Mouse (Mus musculus) testis, adult 10 weeks (tissue): ENCODE data around the gene Sec24a. TPM values are rescaled to one million over a fixed set of nuclear protein-coding genes. Genes with fewer than 3 reads are reported as not detected.

ENCODE experiments used
- polyA plus RNA-seq: library from polyadenylated mRNA; stranded (reverse); fragments of 350-450 nt; fragmentation: Illumina TruSeq; extraction: RNeasy Lipid Tissue Mini Kit (QIAGEN cat#74804); gene quantifications from one replicate; pipeline ENCODE4 v1.2.3, GENCODE M21; 2014; ENCODE audit warnings: low read depth, low replicate concordance

Sec24a gene
- polyA plus RNA-seq = 25.4 TPM

DNA sequence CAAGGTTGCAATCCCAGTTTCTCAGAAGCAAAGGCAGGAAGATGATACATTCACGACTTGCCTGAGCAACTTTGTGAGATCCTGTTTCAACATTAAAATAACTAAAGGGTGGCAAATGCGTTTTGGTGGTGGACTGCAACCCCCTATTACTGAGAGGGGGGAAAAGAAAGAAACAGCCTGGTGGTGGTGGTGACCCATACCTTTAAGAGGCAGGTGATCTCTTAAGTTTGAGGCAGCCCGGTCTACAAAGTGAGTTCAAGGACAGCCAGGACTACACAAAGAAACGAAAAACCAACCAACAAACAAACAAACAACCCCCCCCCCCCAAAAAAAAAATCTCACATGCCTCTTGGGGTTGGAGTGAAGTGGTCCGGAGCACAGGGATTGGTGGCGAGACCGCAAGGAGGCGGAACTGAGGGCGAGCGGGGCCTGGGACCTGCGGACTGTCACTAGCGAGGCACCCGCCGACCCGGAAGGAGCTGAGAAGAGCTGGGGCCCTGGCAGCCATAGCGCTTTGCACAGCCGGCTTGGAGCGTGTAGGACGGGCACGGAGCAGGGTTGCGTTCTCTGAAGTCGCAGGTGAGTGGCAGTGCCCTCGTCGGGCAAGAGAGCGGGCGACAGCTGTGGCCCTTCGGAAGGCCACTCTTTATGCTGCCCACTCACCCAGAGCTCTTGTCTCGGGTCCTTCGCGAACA is at the start of gene Sec24a, which contains the start of gene Sar1b:
TSS of gene Sec24a (minus strand) at position 422 of the 695 bp plus-strand sequence.
TSS of gene Sar1b (plus strand) at position 475 of the 695 bp plus-strand sequence.

DNA sequence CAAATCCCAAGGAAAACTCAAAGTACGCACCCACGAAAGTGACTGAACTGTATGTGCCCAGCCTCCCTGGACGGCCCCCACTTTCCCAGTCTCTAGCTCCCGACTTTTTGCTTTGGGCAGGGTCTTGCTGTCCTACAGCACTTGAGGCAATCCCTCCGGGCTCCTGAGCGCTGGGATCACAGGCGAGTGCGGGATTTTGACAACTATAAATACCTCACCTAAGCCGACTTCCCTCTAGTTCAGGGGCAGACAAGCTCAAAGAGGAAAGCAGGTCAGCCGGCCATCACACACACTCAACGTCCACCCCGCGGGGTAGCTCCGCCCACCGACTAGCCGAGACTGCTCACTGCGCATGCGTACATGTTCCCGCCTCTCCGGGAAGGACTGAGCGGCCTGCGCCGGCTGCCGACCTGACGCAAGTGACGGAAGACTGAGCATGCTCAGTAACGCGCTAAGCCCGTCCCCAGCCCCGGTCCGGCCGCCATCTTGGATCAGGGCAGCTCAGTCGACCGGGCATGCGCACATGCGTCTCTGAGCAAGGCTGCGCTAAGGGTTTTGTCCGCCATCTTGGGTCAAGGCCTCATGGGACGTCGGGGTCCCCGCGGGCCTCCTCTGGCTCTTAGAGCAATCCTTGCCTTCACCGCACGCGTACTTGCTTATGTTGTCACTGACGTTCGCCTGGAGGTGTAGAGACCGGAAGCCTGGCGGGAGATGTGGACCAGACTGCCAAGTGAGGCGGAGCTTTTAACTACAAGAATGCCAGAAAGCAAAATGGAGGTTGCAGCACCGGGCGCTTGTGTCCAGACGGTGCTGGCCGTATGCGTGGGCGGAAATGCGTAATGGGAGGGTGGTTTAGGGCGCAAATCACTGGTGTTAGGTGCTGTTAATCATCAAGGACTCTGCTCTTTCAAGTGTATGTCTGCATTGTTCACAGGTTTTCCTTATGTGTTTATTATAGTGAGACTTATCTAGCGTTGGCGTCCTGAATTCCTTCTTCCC is 74.8 kb downstream of the Sec24a start, which contains the start of gene 0610009B22Rik:
TSS of gene 0610009B22Rik (minus strand) at position 545 of the 999 bp plus-strand sequence.

DNA sequence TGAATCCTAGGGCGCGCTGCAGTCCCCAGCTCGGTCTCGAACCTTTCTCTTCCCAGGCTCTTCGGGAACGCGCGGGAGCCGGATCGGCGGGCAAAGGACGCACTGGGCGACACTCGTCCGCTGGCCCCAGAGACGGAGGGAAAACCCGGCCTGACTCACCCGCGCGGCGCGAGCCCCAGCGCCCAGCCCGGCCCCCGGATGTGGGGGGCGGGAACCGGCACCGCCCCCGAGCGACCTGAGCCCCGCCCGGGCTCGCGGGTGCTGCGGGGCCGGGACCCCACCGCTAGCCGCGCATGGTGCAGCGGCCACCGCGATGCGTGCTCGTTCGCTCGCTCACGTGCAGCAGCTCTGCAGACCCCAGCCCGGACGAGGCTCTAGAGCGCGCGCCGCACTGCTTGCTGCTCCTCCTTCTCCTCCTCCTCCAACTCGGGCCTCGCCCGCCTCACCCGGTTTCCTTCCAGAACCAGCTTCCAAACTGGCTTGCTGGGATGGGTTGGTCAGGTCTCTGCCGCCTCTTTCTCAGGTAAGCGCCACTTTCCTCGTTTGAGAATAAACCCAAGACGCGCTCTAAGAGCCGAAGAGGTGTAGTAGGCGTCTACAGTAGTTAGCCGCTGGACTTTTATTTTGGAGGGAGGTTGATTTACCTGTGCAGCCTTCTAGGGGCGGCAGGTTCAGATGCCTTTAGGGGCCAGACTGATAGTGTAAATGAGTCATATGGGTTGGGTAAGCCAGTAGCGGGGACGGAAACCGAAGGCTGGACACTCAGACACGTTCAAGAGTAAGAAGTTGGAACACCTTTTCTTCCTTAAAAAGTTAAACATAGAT is 112.5 kb downstream of the Sec24a start, which contains the start of the genes N4bp3 and D930048N14Rik:
TSS of gene N4bp3 (minus strand) at position 152 of the 825 bp plus-strand sequence.
TSS of gene D930048N14Rik (plus strand) at position 264 of the 825 bp plus-strand sequence.

Other genes starting within 250 kb of the Sec24a start
- 3.3 TPM for gene Phykpl, start 178.9 kb downstream of the Sec24a start, polyA plus RNA-seq
- 178 TPM for gene Hnrnpab, start 156.8 kb downstream of the Sec24a start, polyA plus RNA-seq
- 1.8 TPM for gene Nhp2, start 143.9 kb downstream of the Sec24a start, polyA plus RNA-seq
- 19.5 TPM for gene Rmnd5b, start 127.7 kb downstream of the Sec24a start, polyA plus RNA-seq
- 0.67 TPM for gene N4bp3, start 112.8 kb downstream of the Sec24a start, polyA plus RNA-seq
- gene D930048N14Rik, start 112.7 kb downstream of the Sec24a start, polyA plus RNA-seq = 1.2 TPM
- gene 0610009B22Rik, start 74.8 kb downstream of the Sec24a start, polyA plus RNA-seq = 48.6 TPM
- 53.1 TPM for gene Sar1b, start 53 bp upstream of the Sec24a start, polyA plus RNA-seq
- gene Jade2, start 94.0 kb upstream of the Sec24a start, polyA plus RNA-seq = 1.0 TPM
- gene Cdkn2aipnl, start 204.0 kb upstream of the Sec24a start, polyA plus RNA-seq = 12.1 TPM
- 494 TPM for gene Ube2b, start 237.1 kb upstream of the Sec24a start, polyA plus RNA-seq
- gene Cdkl3, start 240.6 kb upstream of the Sec24a start, polyA plus RNA-seq = 1,673 TPM